Mouse (Mus musculus): Measurements from ENCODE around the gene G6pc3. TPM values are rescaled to one million over a fixed set of nuclear protein-coding genes. Genes with fewer than 3 reads are reported as not detected.
A peak's percentile ranks its signal among the peaks of the same experiment; 100 is the strongest.

The G6pc3 gene
- polyA plus RNA-seq, 1 experiment from 2014 or later: 21.5 TPM

- peaks cover 83% of the 10 kb centered on the region for H3K4me1 ChIP-seq
- no peak overlapping the region for H3K4me3 ChIP-seq
- no peak for ATAC-seq
Measured at GRCm38 (mm10) chr11:102211936-102212341, 22.5 kb downstream of the G6pc3 start.

GRCm38 (mm10) chr11:102214430-102215156 lies 25.2 kb downstream of the G6pc3 start:
- Histone ChIP-seq H3K9ac (0 out of 2 replicates have a peak overlapping the region, but pooled peaks have one; percentile 19), H3K4me2 (no peak overlapping the region), H3K4me1 (peaks cover 84% of the 10 kb centered on the region), H3K9me3 (replicated peaks) (no peaks in the 10 kb centered on the region), H3K36me3 (ENCODE audit: poor library complexity, severe bottlenecking) (peaks cover 20% of the 10 kb centered on the region; the same call in 1 of the 2 replicates), H3K27me3 (no peaks in the 10 kb centered on the region), H3K27ac (no peak overlapping the region; the same call in 1 of the 2 replicates), H3K4me3 (no peak overlapping the region)
- 73% methylated on average over 10 of the region's 10 CpGs for WGBS
- ATAC-seq: no peak

More at GRCm38 (mm10) chr11:102211936-102212341, 22.5 kb downstream of the G6pc3 start:
- Histone ChIP-seq H3K27ac (0 out of 2 replicates have a peak overlapping the region, but pooled peaks have one; percentile 32), H3K36me3 (ENCODE audit: poor library complexity, severe bottlenecking) (peaks cover 10% of the 10 kb centered on the region), H3K4me2 (no peak overlapping the region), H3K27me3 (no peaks in the 10 kb centered on the region), H3K9ac (no peak overlapping the region; the same call in 1 of the 2 replicates), H3K9me3 (replicated peaks) (no peaks in the 10 kb centered on the region)
- WGBS: 66% methylated on average over 18 of the region's 18 CpGs

DNA sequence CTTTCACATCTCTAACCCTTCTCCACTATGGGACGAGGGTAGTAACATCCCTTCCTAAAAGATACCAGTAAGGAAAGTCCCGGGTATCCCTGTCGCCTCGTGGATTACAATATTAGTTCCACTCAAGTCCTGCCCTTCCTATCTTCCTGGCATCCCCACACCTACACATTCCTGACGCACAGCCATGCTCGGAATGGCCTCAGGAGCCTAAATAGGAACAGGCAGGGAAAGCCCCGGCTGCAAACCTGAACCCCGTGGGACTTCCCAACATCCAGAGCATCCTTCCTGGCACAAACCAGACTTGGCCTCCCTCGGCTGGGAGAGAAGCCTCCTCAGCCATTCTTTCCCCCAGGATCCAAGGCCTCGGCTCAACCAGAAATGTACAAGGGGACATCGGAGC lies 26.1 kb downstream of the G6pc3 start:
- no peaks in the 10 kb centered on the region for H3K9me3 ChIP-seq (replicated peaks)
- WGBS: 79% methylated on average over 11 of the region's 11 CpGs
- no peaks in the 10 kb centered on the region for H3K27me3 ChIP-seq
- H3K4me2 ChIP-seq: no peak overlapping the region
- peaks cover 89% of the 10 kb centered on the region for H3K4me1 ChIP-seq
- ATAC-seq: no peak
- no peak overlapping the region for H3K4me3 ChIP-seq
- H3K27ac ChIP-seq: no peak overlapping the region
- peaks cover 27% of the 10 kb centered on the region; the same call in 1 of the 2 replicates for H3K36me3 ChIP-seq (ENCODE audit: poor library complexity, severe bottlenecking)
- no peak overlapping the region; the same call in 1 of the 2 replicates for H3K9ac ChIP-seq

GRCm38 (mm10) chr11:102216056-102216885 lies 26.9 kb downstream of the G6pc3 start:
- 56% methylated on average over 12 of the region's 12 CpGs for WGBS

DNA sequence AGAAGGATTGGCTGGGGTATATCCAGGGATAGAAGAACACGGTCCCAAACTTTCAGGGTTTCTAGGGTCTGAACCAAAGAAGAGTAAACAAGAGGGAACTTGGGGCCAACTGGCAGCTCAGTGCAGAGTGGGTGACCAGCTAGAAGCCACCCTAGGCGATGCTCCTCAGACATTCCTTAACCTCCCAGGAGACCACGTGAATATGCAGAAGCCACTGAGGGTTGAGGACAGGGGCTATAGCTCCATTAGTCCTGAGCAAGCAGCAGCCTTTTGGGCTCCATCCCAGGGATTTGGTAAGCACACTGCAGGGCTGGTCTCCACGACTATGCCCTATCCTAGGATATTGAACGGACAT lies 27.4 kb downstream of the G6pc3 start:
- peaks cover 31% of the 10 kb centered on the region; the same call in 1 of the 2 replicates for H3K36me3 ChIP-seq (ENCODE audit: poor library complexity, severe bottlenecking)
- 61% methylated on average over 5 of the region's 5 CpGs for WGBS
- ATAC-seq: no peak
- no peak overlapping the region for H3K4me3 ChIP-seq
- H3K9me3 ChIP-seq (replicated peaks): no peaks in the 10 kb centered on the region
- 0 out of 2 replicates have a peak overlapping the region, but pooled peaks have one; percentile 8 for H3K9ac ChIP-seq
- no peak overlapping the region for H3K27ac ChIP-seq
- no peaks in the 10 kb centered on the region for H3K27me3 ChIP-seq
- H3K4me2 ChIP-seq: peak overlapping the region; percentile 16; the same call in 1 of the 2 replicates
- H3K4me1 ChIP-seq: peaks cover 81% of the 10 kb centered on the region

More at GRCm38 (mm10) chr11:102216056-102216885, 26.9 kb downstream of the G6pc3 start:
- H3K4me1 ChIP-seq: peaks cover 87% of the 10 kb centered on the region
- H3K9ac ChIP-seq: peak overlapping the region; percentile 0
- ATAC-seq: no peak
- H3K4me3 ChIP-seq: no peak overlapping the region
- H3K27ac ChIP-seq: no peak overlapping the region
- peaks cover 30% of the 10 kb centered on the region; the same call in 1 of the 2 replicates for H3K36me3 ChIP-seq (ENCODE audit: poor library complexity, severe bottlenecking)
- H3K4me2 ChIP-seq: peak overlapping the region; percentile 16
- no peaks in the 10 kb centered on the region for H3K9me3 ChIP-seq (replicated peaks)
- no peaks in the 10 kb centered on the region for H3K27me3 ChIP-seq

DNA sequence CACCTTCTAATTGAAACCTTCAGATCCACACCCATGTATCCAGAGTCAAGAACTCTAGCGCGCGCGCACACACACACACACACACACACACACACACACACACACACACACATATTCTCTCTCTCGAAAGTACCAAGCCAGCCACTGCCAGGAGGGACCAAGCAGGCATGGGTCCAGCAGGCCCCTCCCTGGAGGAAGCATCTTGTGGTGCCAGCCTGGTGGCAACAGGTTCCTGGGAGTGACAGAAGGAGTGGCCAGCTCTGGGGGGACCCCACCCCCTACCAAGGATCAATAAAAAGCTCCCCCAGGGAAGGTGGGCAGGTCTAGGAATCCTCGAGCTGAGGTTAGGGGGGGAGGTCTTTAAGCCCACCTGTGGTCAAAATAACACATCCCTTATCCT lies 28.0 kb downstream of the G6pc3 start:
- Histone ChIP-seq H3K36me3 (ENCODE audit: poor library complexity, severe bottlenecking) (peaks cover 35% of the 10 kb centered on the region; the same call in 1 of the 2 replicates), H3K27me3 (no peaks in the 10 kb centered on the region), H3K9me3 (replicated peaks) (no peaks in the 10 kb centered on the region), H3K27ac (no peak overlapping the region), H3K4me2 (peak overlapping the region; percentile 66), H3K4me1 (peaks cover 76% of the 10 kb centered on the region), H3K9ac (no peak overlapping the region), H3K4me3 (no peak overlapping the region)
- 77% methylated on average over 6 of the region's 6 CpGs for WGBS
- no peak for ATAC-seq

DNA sequence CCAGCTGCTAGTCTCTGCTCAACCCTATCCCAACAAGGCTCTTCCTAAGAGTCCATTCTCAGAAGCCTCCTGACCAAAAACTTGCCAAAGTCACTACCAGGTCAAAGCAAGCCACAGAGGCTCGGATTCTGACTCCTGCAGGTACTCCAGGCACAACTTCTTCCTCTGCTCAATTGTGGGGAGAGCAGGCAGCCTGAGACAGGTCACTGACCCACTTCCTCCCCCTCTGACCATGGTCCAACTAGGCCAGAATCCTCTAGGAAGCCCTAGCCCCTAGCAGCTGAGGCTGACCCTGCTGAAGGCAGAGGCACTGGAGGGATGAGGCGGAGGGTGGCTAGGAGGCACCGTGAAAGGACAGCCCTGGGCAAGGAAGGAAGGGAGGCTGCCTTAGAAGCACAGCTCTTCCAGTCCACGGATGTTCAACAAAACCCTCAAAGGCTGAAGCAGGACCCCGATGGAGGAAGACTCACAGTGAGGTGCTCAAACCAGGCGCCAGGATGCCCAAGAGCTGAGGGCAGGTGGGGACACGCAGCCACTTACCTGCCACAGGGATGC lies 28.5 kb downstream of the G6pc3 start:
- H3K27me3 ChIP-seq: no peaks in the 10 kb centered on the region
- H3K36me3 ChIP-seq (ENCODE audit: poor library complexity, severe bottlenecking): peaks cover 40% of the 10 kb centered on the region; the same call in 1 of the 2 replicates
- H3K9me3 ChIP-seq (replicated peaks): no peaks in the 10 kb centered on the region
- H3K4me2 ChIP-seq: peak overlapping the region; percentile 66
- 76% methylated on average over 7 of the region's 7 CpGs for WGBS
- peaks cover 72% of the 10 kb centered on the region for H3K4me1 ChIP-seq
- ATAC-seq: no peak
- peak overlapping the region; percentile 60 for H3K9ac ChIP-seq
- H3K4me3 ChIP-seq: peak overlapping the region; percentile 32
- H3K27ac ChIP-seq: peak overlapping the region; percentile 91

- peak; percentile 91 for ATAC-seq
- Histone ChIP-seq H3K27me3 (no peaks in the 10 kb centered on the region), H3K9ac (peak overlapping the region; percentile 60), H3K27ac (peak overlapping the region; percentile 91), H3K9me3 (replicated peaks) (no peaks in the 10 kb centered on the region), H3K36me3 (ENCODE audit: poor library complexity, severe bottlenecking) (peaks cover 41% of the 10 kb centered on the region; the same call in 1 of the 2 replicates), H3K4me2 (peak overlapping the region; percentile 66), H3K4me1 (peaks cover 75% of the 10 kb centered on the region), H3K4me3 (peak overlapping the region; percentile 32)
- WGBS: 2% methylated on average over 10 of the region's 10 CpGs
Measured at GRCm38 (mm10) chr11:102218783-102219182, 29.4 kb downstream of the G6pc3 start.

DNA sequence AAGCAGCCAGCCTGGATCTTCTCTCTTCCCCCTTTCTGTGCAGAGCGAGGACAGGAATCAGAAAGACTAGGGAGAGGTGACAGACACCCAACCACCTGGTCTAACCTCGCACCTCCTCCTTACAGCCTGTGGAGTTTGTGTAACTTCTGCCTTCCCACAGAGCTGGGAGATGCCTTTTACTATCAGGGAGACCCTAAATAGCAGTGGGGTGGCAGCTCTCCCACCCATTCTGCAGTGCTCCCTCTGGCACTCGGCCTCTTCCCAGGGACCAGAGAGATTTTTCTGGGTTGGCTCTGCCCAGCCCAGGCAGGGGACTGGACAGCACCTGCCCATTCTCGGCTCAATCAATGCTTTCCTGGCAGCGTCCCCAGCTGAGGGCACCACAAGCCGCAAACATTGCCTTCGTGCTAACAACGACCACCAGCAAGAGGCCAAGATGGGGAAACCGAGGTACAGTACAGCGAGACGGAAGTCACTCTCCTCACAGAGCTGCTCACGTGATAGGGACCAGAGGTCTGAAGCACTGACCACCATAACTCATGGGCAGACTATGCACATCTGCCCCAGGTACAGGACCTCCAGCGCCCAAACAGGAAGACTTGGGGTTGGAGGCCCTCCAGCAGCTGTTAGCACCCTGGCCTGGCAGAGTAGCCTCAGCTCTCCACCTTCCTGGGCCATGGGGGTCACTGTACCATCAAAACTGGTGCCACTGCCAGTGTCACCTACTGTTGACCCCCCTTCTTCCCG lies 30.0 kb downstream of the G6pc3 start:
- H3K4me2 ChIP-seq: peak overlapping the region; percentile 66
- peaks cover 45% of the 10 kb centered on the region; the same call in 1 of the 2 replicates for H3K36me3 ChIP-seq (ENCODE audit: poor library complexity, severe bottlenecking)
- H3K4me1 ChIP-seq: peaks cover 76% of the 10 kb centered on the region
- H3K9ac ChIP-seq: peak overlapping the region; percentile 60
- no peaks in the 10 kb centered on the region for H3K27me3 ChIP-seq
- H3K4me3 ChIP-seq: peak overlapping the region; percentile 32; the same call in 1 of the 2 replicates
- peak; percentile 39 for ATAC-seq
- peak overlapping the region; percentile 91 for H3K27ac ChIP-seq
- H3K9me3 ChIP-seq (replicated peaks): no peaks in the 10 kb centered on the region
- 62% methylated on average over 14 of the region's 14 CpGs for WGBS

- no peak overlapping the region for H3K4me3 ChIP-seq
- ATAC-seq: no peak
- 80% methylated on average over 4 of the region's 4 CpGs for WGBS
- H3K27me3 ChIP-seq: no peaks in the 10 kb centered on the region
- H3K9ac ChIP-seq: no peak overlapping the region
- H3K9me3 ChIP-seq (replicated peaks): no peaks in the 10 kb centered on the region
- no peak overlapping the region for H3K4me2 ChIP-seq
- H3K36me3 ChIP-seq (ENCODE audit: poor library complexity, severe bottlenecking): peaks cover 45% of the 10 kb centered on the region; the same call in 1 of the 2 replicates
- peaks cover 76% of the 10 kb centered on the region for H3K4me1 ChIP-seq
- H3K27ac ChIP-seq: no peak overlapping the region; the same call in 1 of the 2 replicates
Measured at GRCm38 (mm10) chr11:102219994-102220346, 30.6 kb downstream of the G6pc3 start.

DNA sequence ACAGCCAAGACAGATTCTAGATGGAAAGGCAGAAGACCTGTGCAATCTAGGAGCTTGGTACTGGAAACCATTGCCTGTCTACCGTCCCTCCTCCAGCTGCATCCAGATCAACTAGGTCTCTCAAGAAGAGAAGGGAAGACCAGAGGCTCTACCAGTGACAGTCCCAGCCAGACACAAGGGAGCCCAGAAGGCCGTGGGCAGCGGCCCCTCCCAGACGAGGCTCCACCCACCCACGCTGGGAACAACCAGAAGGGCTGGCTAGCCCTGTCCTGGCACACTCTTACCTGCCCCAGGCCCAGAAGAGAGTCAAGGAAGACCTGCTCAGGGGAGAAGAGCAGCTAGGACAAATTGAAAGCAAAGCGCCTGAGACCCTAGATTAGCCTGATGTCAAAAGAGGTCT lies 31.0 kb downstream of the G6pc3 start:
- H3K27ac ChIP-seq: no peak overlapping the region

More for the DNA sequence above, 31.0 kb downstream of the G6pc3 start:
- Histone ChIP-seq H3K4me2 (no peak overlapping the region), H3K4me3 (no peak overlapping the region), H3K9me3 (replicated peaks) (no peaks in the 10 kb centered on the region), H3K27me3 (no peaks in the 10 kb centered on the region), H3K9ac (no peak overlapping the region), H3K4me1 (peaks cover 76% of the 10 kb centered on the region), H3K36me3 (ENCODE audit: poor library complexity, severe bottlenecking) (peaks cover 45% of the 10 kb centered on the region; the same call in 1 of the 2 replicates)
- no peak for ATAC-seq
- 73% methylated on average over 6 of the region's 6 CpGs for WGBS

All from forebrain, embryonic 13.5 days (tissue).